Mouse (Mus musculus) gastrocnemius, adult 2 months (tissue): ENCODE results near the gene Sh3bp1. TPM values are rescaled to one million over a fixed set of nuclear protein-coding genes. Genes with fewer than 3 reads are reported as not detected.

Source experiments
- DNase-seq: peaks from one replicate; pipeline ENCODE4 v3.0.0; 2022
- H3K27ac ChIP-seq: fragments of 200-600 bp; 2 replicates; pipeline ENCODE4 v1.8.1; 2022; ENCODE audit warnings: mild to moderate bottlenecking
- H3K4me3 ChIP-seq: fragments of 200-600 bp; 2 replicates; pipeline ENCODE4 v1.8.1; 2022; ENCODE audit warnings: mild to moderate bottlenecking, moderate library complexity
- CTCF ChIP-seq: fragments of 200-600 bp; IDR thresholded peaks from 2 replicates; pipeline ENCODE4 v1.8.1; 2022; ENCODE audit warnings: antibody characterized with exemption, mild to moderate bottlenecking, moderate library complexity
- intact Hi-C: fragments of 180-260 bp; cut with DNase I; formaldehyde crosslinking; loops from one replicate; pipeline ENCODE4 v1.15.1; 2025
- long read RNA-seq, 2 experiments: library from polyadenylated mRNA; stranded (forward); transcript quantifications; one replicate each; pipeline ENCODE4 v2.0.0; 2021
- total RNA-seq, 2 experiments: library from RNA; stranded (reverse); gene quantifications; 2 replicates each; pipeline ENCODE4 v1.2.3; 2021

Sh3bp1 gene
- total RNA-seq, result 1 to 10 TPM; 1.4 to 2.0 TPM
- long read RNA-seq, experiment 1, partial matches to known transcripts, result 0 of 2 reads
- long read RNA-seq, experiment 1, other reads (novel, unspliced or antisense), result 1 of 2 reads
- long read RNA-seq, experiment 2, result 0 reads

GRCm38 (mm10) chr15:78899740-78900584 is at the start of gene Sh3bp1:
Gene Sh3bp1 (plus strand): TSS chr15:78899768.
- Histone ChIP-seq H3K27ac (peak within 1 kb of the TSS; percentile 78), H3K4me3 (peak within 1 kb of the TSS; percentile 78)
- TF ChIP-seq CTCF, result no peak
- intact Hi-C loops, result loop anchor here (5.0 kb wide), 1 partner anchor 42 kb away; no protein-coding TSS in a partner anchor
- peak; percentile 83 for DNase-seq

- H3K27ac ChIP-seq, result peak overlapping the region; percentile 24
- intact Hi-C loops, result loop anchor here (5.0 kb wide), 1 partner anchor 33 kb away; no protein-coding TSS in a partner anchor
- no peak for TF ChIP-seq CTCF
- DNase-seq, result peak; percentile 27
- H3K4me3 ChIP-seq, result no peak overlapping the region
Measured at GRCm38 (mm10) chr15:78850059-78850824, 49.3 kb upstream of the Sh3bp1 start.

GRCm38 (mm10) chr15:78850944-78851343 is 48.6 kb upstream of the Sh3bp1 start:
- Histone ChIP-seq H3K4me3 (no peak overlapping the region), H3K27ac (peak overlapping the region; percentile 46)
- intact Hi-C loops, result loop anchor here (5.0 kb wide), 1 partner anchor 34 kb away; no protein-coding TSS in a partner anchor
- no peak for DNase-seq
- no peak for TF ChIP-seq CTCF

GRCm38 (mm10) chr15:78851505-78852153 is 47.9 kb upstream of the Sh3bp1 start:
- intact Hi-C loops, result loop anchor here (5.0 kb wide), 1 partner anchor 34 kb away; no protein-coding TSS in a partner anchor
- H3K27ac ChIP-seq, result peak overlapping the region; percentile 46
- TF ChIP-seq CTCF, result peak; percentile 93
- peak; percentile 94 for DNase-seq
- H3K4me3 ChIP-seq, result peak overlapping the region; percentile 11

GRCm38 (mm10) chr15:78855303-78855965 is 44.1 kb upstream of the Sh3bp1 start, which contains the start of gene Lgals2:
Gene Lgals2 (minus strand): TSS chr15:78855529.
- TF ChIP-seq CTCF, result no peak
- intact Hi-C loops, result loop anchor here (5.0 kb wide), 1 partner anchor 233 kb away; no protein-coding TSS in a partner anchor

GRCm38 (mm10) chr15:78857009-78857408 is 42.6 kb upstream of the Sh3bp1 start:
- DNase-seq, result peak; percentile 91
- no peak for TF ChIP-seq CTCF
- Histone ChIP-seq H3K27ac (peak overlapping the region; percentile 70), H3K4me3 (no peak overlapping the region)
- intact Hi-C loops, result loop anchor here (5.0 kb wide), 1 partner anchor 235 kb away; no protein-coding TSS in a partner anchor

More at GRCm38 (mm10) chr15:78855303-78855965, 44.1 kb upstream of the Sh3bp1 start, which contains the start of gene Lgals2:
- DNase-seq, result no peak
- H3K27ac ChIP-seq, result no peak within 1 kb of the TSS
- no peak within 1 kb of the TSS for H3K4me3 ChIP-seq

GRCm38 (mm10) chr15:78859311-78859710 is 40.3 kb upstream of the Sh3bp1 start:
- intact Hi-C loops, result loop anchor here (5.0 kb wide), 1 partner anchor 237 kb away; no protein-coding TSS in a partner anchor
- TF ChIP-seq CTCF, result no peak
- no peak for DNase-seq
- no peak overlapping the region for H3K4me3 ChIP-seq
- H3K27ac ChIP-seq, result no peak overlapping the region

- Histone ChIP-seq H3K4me3 (no peak overlapping the region), H3K27ac (no peak overlapping the region)
- DNase-seq, result no peak
- no peak for TF ChIP-seq CTCF
- intact Hi-C loops, result loop anchor here (5.0 kb wide), 1 partner anchor 237 kb away; no protein-coding TSS in a partner anchor
Measured at GRCm38 (mm10) chr15:78859714-78860113, 39.9 kb upstream of the Sh3bp1 start.

- no peak for DNase-seq
- TF ChIP-seq CTCF, result no peak
- intact Hi-C loops, result no loop called here
- H3K4me3 ChIP-seq, result no peak overlapping the region
- no peak overlapping the region for H3K27ac ChIP-seq
Measured at GRCm38 (mm10) chr15:78862280-78862679, 37.3 kb upstream of the Sh3bp1 start.

- H3K27ac ChIP-seq, result peak overlapping the region; percentile 75; the same call in 1 of the 2 replicates
- no peak for TF ChIP-seq CTCF
- H3K4me3 ChIP-seq, result no peak overlapping the region
- intact Hi-C loops, result no loop called here
- DNase-seq, result no peak
Measured at GRCm38 (mm10) chr15:78863154-78863553, 36.4 kb upstream of the Sh3bp1 start.

GRCm38 (mm10) chr15:78863852-78864253 is 35.7 kb upstream of the Sh3bp1 start:
- intact Hi-C loops, result no loop called here
- Histone ChIP-seq H3K4me3 (peak overlapping the region; percentile 24; the same call in 1 of the 2 replicates), H3K27ac (peak overlapping the region; percentile 75)
- peak; percentile 59 for DNase-seq
- no peak for TF ChIP-seq CTCF
